Mouse (Mus musculus): ENCODE measurements at regions not wholly inside any gene's neighbourhood (a gene's known extent, or its start where the extent isn't known, plus 50 kb on each side); places are given as distances from the start of the nearest gene placed in this dataset.

GRCm38 (mm10) chr5:82472146-82472545 is 882.8 kb downstream of the Tecrl start:
- in situ Hi-C loops (cut with MboI; ENCODE audit: unreplicated experiment in 2 of 2), result no loop called here

GRCm38 (mm10) chr5:82464272-82464671 is 890.7 kb downstream of the Tecrl start:
- in situ Hi-C loops (cut with MboI; ENCODE audit: unreplicated experiment in 2 of 2), result no loop called here

DNA sequence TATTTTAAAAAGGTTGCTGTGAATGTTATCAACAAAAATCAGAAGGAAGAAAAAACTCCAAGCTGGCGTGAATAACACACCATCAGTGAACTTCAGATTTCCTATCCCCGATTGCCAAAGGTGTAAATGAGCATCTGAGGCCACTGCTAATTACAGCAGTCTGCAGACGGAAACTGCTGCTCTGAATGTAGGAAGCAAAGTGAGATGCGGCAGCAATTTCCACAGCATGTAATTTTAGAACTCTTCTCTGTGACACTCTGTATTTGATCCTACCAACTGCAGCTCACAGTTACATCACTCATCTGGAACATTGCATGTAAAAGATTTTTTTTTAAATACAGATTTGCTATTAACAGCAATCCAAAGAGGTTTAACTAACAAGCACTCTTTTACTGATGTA is 913.7 kb downstream of the Tecrl start:
- in situ Hi-C loops (cut with MboI; ENCODE audit: unreplicated experiment in 2 of 2), result no loop called here

- in situ Hi-C loops (cut with MboI; ENCODE audit: unreplicated experiment in 2 of 2), result no loop called here
Observed at GRCm38 (mm10) chr5:82440126-82440525, 914.9 kb downstream of the Tecrl start.

DNA sequence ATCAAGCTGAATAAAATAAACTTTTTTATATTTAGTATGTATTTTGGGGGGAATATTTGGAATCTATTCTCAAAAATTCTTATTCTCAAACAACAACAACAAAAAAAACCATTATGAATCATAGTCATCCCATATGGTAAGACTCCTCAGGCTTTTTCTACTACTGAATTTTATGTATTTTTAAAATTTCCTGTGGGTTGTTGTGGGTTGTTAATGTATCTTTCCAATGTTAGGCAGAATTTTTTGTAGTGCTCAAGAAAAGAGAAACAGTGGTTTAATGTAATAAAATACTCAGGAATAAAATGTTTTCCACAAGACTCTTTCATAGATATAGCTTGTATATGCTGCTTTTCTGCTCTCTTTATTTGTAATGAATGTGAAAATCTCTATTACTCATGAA is 934.6 kb downstream of the Tecrl start:
- in situ Hi-C loops (cut with MboI; ENCODE audit: unreplicated experiment in 2 of 2), result no loop called here

GRCm38 (mm10) chr5:82396632-82397234 is 958.3 kb downstream of the Tecrl start:
- in situ Hi-C loops (cut with MboI; ENCODE audit: unreplicated experiment in 2 of 2), result no loop called here

DNA sequence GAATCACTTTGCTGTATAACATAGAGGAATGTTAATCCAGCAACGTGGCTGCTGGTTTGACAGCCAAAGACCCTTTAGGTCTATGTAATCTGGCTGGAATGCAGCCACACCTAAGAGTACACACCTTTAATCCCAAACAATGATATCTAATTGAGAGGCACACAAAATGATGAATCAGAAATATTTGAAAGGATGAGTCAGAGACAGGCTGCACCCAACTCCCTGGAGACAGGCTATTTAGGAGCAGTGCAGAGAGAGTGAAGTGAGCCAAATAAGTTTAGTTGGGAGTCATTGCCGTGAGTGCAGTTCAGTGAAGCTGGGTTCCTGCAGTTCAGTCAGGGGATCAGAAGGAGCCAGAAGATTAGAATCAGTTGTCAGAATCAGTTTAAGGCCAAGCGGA is 993.4 kb downstream of the Tecrl start:
- in situ Hi-C loops (cut with MboI; ENCODE audit: unreplicated experiment in 2 of 2), result no loop called here

DNA sequence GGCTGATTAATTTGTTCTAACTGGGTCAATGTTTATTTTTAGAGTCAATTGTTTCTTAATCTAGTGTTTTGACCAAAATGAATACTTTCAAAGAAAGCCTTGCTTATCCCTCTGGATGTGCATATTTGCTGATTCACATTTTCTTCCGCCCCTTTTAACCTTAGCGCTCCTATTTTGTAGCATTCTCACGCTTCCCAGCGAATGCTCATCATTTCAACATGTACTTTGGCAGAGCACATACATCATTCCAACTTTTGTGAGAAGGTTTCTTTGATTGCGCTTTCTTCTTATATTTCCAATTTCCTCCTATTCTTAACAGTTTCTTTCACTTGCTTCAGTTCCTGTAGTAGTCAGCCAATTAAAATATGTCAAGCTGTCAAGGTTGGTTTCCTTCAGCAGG is 998.7 kb downstream of the Tecrl start:
- in situ Hi-C loops (cut with MboI; ENCODE audit: unreplicated experiment in 2 of 2), result no loop called here

DNA sequence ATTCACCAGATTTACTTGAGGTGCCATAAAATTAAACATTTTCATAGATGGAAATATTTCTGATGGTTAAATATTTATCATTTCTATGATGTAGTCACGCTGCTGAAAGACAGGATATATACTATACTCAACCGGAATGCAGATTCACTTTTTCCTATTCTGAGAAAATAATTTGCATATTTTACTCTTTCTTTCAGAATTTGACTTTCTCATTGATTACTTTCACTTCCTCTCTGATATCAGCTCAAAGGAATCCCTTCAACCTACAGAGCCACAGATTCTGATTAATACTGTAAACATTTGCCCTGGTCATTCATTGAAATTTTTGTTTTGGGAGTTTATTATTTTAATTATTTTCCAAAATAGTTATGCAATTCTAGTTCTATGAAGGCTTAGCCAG is 1003.9 kb downstream of the Tecrl start:
- in situ Hi-C loops (cut with MboI; ENCODE audit: unreplicated experiment in 2 of 2), result no loop called here

- in situ Hi-C loops (cut with MboI; ENCODE audit: unreplicated experiment in 2 of 2), result loop anchor here in 1 of 2 experiments (25.0 kb wide), 1 partner anchor 1091 kb away; no protein-coding TSS in a partner anchor
Observed at GRCm38 (mm10) chr5:82346672-82347071, 1008.3 kb downstream of the Tecrl start.

GRCm38 (mm10) chr5:82324354-82324753 is 1030.6 kb downstream of the Tecrl start:
- in situ Hi-C loops (cut with MboI; ENCODE audit: unreplicated experiment in 2 of 2), result no loop called here

DNA sequence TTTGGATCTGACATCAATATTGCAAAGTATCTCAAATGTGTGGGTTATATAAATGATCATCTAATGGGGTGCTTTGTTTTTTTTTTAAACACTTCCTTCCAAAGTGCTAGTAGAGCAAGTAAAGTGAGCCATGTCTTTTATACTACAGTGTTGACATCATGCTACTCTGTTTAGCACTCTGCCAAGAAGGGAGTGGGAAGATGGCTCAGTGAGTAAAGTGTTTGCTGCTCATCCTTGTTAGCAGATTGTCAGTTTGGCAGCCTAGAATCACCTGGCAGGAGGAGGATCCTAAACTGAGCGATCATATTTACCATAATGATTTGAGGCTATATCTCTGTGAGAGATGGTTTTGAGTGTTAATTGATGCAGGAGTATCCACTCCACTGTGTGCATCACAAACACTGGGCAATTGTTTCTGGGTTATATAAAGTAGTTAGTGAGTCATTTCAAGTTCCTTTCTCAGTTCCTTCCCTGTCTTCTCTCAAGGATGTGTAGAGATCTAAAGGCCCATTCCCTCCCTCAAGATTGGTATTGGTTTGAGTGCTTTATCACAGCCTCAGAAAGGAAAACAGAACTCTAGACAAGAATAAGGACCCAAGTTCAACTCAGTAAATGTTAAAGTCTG is 1035.2 kb downstream of the Tecrl start:
- in situ Hi-C loops (cut with MboI; ENCODE audit: unreplicated experiment in 2 of 2), result no loop called here

GRCm38 (mm10) chr5:82312054-82312453 is 1042.9 kb downstream of the Tecrl start:
- in situ Hi-C loops (cut with MboI; ENCODE audit: unreplicated experiment in 2 of 2), result no loop called here

GRCm38 (mm10) chr5:82288069-82288845 is 1066.7 kb downstream of the Tecrl start:
- in situ Hi-C loops (cut with MboI; ENCODE audit: unreplicated experiment in 2 of 2), result no loop called here

DNA sequence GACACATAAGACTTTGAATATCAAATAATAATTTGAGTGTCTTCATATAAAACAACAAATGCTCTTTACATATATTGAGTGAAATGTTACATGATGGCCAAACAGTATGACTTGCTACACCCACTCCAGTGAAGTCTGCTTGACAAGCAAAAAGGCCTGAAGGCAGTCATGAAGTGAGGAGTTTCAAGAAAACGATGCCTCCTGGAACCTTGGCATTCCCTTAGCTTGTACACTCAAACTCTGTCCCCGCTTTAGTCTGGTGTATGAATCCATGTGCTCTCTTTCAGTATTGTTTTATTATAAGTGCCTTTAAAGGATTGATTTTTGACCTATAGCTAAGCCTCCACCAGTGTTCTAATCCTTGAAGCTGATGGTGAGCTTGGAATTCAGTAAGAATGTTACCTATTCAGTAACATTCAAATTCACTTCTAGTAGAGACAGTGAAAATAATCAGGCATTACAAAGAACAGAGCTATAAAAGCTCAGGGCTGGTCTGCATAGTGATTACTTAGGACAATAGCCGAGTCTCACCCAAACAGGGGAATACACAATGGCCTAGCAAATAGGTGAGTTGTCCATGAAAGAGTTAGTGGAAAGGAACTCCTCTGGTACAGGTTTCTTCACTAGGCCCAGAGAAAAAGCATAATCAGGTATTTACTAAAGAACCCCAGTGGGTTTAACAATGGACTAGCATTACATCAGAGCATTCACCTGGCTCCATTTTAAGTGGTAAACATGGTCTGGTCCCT is 1101.5 kb downstream of the Tecrl start:
- in situ Hi-C loops (cut with MboI; ENCODE audit: unreplicated experiment in 2 of 2), result no loop called here

DNA sequence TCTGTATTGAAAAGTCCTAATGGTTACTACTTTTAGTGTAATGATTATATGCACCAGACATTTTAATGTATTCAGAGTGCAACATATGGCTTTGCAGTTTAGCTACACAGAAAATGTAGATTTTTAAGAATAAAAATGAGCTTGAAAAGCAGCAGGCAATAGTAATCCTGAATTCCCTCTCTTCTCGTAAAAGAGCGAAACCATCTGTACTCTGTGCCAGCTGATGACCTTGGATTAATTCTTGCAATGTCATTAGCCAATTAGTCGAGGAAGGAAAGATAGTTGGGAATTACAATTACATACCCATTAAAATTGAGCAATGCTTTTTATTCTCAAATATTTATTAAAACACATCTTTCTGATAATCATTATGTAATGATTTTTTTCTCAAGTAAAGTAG is 1128.7 kb downstream of the Tecrl start:
- in situ Hi-C loops (cut with MboI; ENCODE audit: unreplicated experiment in 2 of 2), result no loop called here

DNA sequence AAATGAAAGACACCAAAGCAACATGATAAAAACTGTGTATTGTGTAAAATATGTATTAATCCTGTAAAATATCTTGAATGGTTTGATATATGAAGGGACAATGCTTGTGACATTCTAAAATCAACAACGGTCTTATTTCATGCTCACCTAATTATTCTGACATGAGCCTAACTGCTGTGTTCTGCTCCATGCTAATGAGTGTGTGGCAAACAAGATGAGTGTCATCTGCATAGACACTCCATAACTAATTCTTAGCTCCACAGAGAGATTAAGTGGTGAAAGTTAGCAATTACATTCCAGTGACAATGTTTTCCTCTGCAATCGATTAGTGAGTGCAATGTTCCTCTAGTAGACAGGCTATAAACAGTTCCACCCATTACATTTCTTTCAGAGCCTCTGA is 1131.4 kb downstream of the Tecrl start:
- in situ Hi-C loops (cut with MboI; ENCODE audit: unreplicated experiment in 2 of 2), result no loop called here

GRCm38 (mm10) chr5:82203606-82204005 is 1151.4 kb downstream of the Tecrl start:
- in situ Hi-C loops (cut with MboI; ENCODE audit: unreplicated experiment in 2 of 2), result no loop called here

Data from v-Abl transformed pro-B cells (cell line).